Mouse (Mus musculus) frontal cortex, postnatal 25 days (tissue): ENCODE results near the gene Sat2.

Experiments
- DNase-seq, 2 experiments: peaks; one replicate each; pipeline ENCODE4 v3.0.0; 2022; ENCODE audit warnings: low spot score in 2 of 2

Sat2 gene

DNA sequence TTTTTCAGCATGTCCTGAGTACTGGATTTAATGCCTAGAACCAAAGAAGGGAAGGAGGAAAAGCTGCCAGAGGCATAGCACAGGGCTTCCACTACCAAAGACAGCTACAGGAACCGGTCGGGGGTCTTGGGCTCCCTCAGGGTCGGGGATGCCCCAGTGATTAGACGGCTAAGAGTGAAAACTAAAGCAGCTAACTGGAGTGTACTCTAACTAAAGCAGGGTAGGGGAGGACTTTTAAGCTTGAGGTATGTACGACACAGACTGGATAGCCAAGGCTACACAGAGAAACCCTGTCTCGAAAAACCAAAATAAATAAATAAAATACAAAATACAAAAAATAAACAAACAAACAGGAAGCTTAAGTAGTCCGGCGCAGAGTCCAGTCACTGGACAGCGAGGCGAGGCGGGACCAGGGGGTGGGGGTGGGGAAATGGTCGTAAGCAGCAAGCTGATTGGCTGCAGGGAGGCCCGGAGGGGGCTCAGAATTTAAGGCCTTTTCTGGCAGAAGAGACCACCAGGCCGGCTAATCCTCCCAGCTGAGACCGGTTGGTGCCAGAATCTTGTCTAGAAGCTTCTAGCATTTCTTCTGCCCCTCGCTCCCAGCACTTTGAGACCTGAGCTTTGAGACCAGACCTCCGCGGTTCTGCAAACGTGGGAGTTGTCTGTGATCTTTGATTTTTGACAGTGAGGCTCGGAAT lies at the start of gene Sat2:
Gene Sat2, plus strand, starts transcription at position 454 of the 698 bp plus-strand sequence.
- DNase-seq = no peak

DNA sequence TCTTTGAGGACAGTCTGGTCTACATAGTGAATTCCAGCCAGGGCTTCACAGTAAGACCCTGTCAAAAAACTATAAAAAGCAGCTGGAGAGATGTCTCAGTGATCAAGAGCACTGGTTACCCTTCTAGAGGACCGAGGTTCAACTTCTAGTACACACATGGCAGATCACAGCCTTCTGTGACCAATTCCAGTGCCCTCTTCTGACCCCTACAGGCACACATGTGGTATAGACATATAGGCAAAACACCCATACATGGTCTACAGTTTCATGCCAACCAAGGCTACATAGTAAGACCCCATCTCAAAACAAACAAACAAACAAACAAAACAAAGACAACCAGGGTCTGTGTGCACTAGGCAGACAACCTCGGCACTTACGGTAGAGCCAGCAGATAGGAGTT lies 46.6 kb upstream of the Sat2 start:
- DNase-seq = no peak

DNA sequence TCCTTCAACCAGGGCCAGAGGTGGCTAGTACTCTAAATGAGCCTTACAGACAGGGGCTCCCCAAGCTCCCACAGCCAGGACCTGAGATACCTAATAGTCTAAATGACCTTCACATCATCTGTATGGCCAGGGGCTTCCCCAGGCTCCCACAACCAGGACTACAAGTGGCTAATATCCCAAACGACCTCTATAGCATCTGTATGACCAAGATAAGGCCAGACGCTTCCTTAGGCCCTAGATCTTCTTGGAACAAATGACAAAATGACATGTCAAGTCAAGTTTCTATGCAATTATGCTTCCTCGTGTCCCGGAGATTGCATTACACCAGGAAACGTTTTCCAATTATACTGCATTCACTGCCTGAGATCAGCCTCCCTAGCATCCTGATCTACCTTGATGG lies 45.5 kb upstream of the Sat2 start:
- DNase-seq = no peak

DNA sequence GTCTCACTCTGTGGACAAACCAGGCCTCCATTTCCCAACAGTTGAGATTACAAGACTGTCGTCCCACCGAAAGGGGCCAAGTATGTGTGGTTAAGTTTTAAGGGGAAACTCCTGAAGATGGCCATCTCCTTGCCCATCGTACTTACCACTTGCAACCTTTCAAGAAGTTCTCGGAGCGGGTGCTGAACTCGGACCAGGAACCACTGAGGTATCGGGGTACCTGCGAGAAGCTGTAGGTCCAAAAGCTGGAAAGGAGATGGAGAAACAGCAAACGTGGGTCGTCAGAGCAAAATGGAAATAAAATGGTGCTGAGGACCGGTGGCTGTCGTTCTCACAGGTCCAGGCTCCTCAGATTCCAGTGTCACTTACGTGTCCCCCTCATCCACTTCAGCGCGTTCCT lies 43.5 kb upstream of the Sat2 start:
- DNase-seq = no peak

DNA sequence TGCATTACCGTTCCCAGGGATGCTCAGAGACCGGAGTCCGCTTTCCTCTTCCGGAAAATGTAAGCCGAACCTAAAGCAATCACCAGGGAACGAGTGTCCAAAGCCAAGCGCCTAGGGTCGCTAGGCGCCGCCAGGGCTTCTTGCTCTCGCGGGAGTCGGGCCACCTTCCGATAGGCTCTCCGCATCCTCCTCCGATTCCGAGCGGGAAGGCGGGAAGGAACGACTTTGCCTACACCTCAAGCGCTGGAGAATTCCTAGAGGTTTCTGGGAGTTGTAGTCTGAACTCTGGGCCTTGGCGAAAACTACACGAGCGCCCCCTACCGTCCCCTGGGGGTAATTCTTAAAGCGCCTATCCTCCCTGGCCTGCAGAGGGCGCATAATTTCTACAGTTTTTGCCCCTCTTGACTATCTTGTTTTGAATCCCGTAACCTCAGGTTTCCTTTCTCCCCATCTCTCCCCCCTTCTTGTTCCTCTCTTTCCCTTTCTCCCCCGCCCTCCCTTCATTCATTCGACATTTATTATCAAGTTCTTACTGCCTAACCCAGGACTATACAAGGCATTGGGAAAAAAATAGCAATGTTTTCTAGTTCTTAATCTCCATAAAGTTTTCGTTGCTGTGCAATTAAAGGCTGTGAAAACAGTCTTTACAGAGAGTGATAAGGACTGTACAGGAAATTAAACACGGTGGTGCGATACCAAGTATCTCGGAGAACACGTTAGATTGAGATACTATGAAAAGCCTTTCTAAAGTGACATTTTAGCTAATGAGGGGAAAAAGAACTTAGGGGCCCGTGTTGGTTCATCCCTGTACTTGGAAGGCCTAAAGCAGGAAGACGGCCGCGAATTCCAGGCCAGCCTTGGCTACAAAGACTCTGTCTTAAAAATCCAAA lies 42.5 kb upstream of the Sat2 start:
- DNase-seq = peak; percentile 99 to 100

DNA sequence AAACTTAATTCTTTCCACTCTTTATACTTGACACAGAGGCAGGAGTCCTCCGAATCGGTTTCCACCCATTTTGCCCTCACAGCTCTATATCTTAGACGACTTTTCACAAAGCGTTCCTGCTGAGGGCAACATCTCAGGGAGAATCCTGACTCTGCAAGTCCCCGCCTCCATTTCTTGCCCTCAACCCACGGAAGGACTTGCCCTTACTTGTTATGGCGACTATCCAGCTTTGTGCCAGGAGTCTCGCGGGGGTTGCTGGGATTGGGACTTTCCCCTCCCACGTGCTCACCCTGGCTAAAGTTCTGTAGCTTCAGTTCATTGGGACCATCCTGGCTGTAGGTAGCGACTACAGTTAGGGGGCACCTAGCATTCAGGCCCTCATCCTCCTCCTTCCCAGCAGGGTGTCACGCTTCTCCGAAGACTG lies 41.7 kb upstream of the Sat2 start, which contains the start of the genes Wrap53 and Trp53:
Gene Wrap53, minus strand, starts transcription at position 165 of the 424 bp plus-strand sequence.
Gene Trp53, plus strand, starts transcription at position 269 of the 424 bp plus-strand sequence.
- DNase-seq = peak; percentile 74 to 80

DNA sequence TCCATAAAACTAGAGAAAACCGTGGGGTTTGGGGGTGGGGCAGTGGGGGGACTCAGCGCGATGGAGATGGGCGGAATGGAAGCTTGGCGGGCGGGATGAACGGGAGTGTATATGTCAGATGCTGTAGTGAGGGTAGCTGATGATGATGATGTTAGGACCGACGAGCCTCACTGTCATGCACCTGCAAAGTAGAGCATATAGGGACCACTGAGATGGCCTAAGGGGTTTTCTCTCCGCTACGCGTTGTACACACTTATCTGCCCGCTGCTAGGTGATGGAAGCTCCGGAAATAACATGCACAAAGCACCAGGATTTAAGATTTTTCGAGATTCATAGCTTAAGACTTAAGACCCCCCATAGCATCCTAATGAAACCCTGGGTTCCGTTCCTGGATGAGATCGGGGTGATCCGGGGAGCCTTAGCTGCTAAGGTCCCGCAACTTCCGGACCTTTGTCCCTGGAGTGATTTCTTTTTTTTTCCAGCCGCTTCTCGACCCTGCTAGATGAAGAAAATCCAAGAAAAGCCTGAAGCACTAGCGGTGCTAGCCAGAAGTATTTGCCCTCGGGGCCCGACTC lies 41.2 kb upstream of the Sat2 start:
- no peak for DNase-seq

DNA sequence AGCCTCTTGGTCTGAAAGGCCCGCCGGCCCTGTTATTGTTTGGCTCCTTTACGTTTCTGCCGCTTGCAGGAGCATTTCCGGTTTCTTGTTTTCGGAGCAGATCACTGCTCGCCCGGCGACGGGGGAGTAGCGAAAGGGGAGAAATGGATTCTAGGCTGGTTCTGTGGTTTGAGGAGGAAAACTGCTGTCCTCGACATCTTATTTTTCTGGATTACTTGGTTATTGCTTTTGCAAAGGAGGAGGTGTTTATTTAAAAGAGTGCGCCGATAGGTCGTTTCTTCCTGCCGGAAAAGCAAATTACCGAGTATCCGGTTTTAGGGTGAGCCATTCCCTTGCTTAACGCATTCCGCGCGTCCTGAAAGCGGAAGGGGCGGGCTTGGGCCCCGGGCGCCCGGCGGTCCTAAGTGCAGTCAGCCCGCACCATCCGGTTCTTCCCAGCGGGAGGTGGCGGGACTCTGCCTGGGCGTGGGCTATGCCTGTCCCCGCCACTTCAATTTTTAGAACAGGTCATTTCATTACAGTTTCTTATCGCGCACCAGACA lies 40.6 kb upstream of the Sat2 start:
- DNase-seq = peak; percentile 81

DNA sequence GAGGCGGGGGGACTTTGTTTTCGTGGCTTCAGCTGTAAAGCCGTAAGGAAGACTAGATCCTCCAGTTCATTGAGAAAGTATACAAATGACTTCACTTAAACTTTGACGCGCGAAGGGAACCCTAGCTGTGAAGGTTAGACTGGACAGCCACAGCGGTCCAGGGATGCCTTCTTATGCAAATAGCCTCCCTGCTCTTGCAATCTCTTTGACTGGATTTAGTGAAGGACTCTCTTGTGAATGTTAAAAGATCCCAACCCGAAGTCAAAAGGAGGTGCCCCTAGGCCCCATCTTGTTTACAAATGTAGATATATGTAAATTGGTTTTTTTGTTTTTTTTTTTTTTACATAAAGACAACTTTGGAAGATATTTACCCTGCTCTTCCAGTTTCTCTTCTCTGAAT lies 40.0 kb upstream of the Sat2 start:
- DNase-seq = no peak

DNA sequence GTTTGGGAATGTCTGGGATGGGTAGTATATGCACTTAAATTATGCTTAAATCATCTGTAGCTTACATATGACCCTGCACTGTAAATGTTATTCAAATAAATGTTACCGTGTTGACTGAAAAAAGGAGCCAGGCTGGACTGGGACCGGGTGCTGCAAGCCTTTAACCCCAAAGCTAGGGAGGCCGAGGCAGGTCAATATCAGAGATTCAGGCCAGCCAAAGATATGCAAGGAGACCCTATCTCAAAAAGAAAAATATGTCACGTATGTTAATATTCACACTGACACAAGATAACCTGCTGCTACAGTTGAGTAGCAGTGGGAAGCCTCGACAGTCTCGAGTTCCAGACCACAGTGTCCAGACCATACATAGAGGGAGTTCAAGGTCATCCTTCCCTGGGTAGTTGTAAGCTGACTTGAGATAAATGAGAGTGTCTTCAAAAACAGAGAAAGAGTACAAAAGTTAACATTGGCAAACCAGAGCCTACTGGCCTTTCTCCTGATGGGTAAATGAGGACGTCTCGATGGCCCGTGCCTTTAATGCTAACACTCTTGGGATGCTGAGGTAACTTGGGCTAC lies 39.5 kb upstream of the Sat2 start:
- DNase-seq = no peak

DNA sequence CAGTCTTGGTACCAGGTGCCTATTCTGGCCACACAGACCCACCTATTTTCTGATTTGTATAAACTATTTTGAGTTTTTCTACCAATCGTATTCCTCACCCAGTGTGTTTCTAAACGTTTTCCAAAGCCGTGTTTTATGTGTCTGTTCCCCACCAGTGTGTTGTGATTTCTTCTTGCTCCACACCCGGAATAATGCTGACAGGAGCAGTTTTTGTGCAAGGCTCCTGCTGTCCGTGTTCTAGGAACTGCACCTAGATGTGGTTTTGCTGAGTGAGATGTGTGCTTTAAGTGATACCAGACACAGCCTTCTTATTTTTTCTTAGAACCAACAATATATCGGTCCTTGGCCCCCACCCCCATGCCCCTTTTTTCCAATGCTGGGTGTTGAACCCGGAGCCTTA lies 37.8 kb upstream of the Sat2 start:
- DNase-seq = no peak

DNA sequence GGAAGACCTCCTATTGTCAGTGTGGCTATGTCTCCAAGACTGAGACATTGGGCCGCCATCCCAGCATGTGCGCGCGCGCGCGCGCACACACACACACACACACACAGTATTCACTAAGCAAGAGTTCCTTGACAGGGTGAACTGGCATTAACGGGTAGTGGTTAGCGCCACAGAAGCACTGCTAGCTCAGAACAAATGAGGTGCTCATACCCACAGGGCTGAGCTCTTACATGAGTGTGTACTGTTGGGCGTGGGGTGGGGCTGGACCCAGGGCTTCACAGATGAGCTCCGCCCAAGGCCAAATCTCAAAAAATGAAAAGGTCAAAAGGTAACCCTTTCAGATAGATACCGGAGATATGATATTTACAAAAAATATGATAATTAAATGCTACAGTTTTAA lies 36.9 kb upstream of the Sat2 start:
- DNase-seq = no peak

DNA sequence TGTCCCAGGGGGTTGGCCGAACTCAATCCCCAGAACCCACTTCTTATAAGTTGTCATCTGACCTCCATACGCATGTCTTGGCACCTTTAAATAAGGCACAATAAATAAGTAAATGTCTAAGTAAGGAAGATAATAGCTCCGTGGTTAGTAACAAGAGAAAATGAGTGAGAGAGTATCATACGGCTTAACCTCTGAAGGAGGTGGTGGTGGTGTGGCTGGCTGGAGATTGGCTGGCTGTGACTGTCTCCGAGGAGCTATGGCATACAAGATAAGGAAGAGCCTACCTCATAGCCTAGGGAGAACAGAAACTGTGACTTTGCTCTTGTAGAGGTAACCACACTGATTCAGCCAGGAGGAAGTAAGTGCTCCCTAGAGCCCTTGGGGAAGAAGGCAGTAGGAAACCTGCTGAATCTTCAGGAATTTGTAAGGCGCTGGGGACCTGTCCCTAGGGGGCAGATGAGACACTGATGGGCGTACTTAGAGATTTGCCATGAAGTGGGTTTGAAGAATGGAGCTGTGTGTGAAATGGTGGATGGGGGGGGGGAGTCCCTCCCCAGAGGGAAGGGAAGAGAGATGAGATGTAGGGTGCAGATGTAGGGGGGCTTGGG lies 36.0 kb upstream of the Sat2 start:
- no peak for DNase-seq

DNA sequence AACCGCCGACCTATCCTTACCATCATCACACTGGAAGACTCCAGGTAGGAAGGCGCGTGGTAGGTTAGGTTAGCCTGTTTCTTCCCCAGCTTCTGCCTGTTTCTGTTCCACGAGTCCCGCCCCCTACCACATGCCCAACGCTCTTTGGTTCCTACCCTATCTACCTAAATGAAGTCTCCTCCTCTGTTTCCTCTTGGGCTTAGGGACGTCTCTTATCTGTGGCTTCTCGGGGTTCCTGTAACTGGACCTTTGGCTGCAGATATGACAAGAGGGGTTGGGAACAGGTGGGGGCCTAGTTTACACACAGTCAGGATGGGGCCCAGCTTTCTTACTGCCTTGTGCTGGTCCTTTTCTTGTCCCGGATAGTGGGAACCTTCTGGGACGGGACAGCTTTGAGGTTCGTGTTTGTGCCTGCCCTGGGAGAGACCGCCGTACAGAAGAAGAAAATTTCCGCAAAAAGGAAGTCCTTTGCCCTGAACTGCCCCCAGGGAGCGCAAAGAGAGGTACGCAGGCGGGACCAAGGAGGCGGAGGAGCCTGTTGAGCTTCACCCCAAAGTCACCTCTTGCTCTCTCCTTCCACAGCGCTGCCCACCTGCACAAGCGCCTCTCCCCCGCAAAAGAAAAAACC lies 32.5 kb upstream of the Sat2 start:
- no peak for DNase-seq

DNA sequence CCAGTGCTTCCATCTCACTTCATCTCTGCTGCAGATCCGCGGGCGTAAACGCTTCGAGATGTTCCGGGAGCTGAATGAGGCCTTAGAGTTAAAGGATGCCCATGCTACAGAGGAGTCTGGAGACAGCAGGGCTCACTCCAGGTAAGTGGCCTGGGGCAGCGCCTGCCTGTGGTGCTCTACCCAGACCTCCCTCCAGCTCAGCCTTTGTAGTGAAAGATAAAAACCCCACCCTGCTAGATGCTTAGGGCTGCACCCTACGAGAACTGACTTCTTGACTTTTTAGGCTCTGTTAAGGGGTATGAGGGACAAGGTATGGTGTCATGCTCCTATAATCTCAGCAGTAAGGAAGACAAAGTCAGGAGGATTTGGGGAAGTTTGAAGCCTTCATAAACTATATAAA lies 31.2 kb upstream of the Sat2 start:
- no peak for DNase-seq

DNA sequence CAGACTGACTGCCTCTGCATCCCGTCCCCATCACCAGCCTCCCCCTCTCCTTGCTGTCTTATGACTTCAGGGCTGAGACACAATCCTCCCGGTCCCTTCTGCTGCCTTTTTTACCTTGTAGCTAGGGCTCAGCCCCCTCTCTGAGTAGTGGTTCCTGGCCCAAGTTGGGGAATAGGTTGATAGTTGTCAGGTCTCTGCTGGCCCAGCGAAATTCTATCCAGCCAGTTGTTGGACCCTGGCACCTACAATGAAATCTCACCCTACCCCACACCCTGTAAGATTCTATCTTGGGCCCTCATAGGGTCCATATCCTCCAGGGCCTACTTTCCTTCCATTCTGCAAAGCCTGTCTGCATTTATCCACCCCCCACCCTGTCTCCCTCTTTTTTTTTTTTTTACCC lies 30.4 kb upstream of the Sat2 start:
- no peak for DNase-seq

DNA sequence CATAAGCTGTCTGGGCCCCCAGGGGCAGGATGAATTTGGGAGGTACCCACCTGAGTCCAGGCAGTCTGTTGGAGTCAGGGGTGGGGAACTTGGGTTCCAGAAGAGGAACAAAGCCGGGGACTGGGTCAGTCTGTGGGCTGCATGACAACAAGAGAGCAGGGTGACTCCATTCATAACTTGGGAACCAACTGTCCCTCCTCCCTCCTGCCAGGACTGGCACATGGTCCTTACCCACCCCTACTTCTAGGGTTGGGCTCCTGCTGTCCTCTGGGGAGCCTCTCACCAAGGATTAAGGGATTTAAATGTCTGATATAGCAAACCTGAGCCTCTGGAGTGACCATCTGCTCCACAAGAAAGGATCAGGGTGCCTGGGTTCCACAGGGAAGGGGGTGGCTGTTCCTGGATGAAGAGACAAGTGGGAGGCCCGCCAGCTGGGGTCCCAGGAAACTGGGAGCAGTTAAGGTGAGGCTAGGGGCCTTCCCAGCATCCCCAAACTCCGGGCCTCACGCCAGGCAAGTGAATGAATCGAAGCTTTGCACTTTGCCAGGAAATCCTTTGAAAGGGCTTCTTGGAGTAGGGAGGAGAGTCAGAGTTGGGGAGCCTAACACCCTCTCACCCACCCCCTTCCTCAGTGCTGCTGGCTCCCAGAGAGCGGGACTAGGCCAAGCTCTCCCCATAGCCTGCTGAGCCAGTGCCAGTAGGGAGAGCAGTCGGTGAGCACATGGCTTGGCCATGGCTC lies 29.8 kb upstream of the Sat2 start:
- DNase-seq = peak; percentile 27 to 58

DNA sequence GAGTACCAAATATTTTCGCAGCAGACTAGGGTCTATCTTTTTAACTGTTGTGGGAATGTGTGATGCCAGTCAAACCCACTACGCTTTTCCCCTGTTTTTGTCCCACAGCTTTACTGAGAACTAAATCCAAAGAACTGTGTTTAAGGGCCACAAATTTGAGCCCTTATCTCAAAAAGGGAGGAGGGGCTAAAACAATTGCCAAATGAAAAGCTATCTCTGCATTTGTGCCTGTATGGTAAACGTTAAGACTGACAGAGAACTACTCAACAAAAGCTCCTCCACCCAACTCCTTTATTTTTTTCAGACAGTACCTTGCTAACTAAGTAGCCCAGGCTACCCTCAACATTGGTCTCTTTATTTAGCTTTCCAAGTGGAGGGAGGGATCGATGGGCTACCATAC lies 29.0 kb upstream of the Sat2 start:
- no peak for DNase-seq

DNA sequence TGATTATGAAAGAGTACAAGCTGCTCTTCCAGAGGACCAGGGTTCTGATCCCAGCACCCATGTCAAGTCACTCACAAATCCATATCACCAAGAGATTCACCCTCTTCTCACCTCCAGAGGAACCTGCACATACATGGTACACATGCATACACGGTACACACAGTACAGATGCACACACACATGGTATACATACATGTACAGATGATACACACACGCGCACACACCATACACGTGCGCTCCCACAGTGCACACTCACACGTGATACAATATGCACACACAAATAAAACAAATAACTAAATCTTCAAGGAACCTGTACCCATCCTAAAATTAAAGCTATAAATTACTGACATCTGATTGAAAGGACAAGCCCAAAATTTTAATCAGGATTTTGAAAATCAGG lies 27.0 kb upstream of the Sat2 start:
- DNase-seq = no peak

DNA sequence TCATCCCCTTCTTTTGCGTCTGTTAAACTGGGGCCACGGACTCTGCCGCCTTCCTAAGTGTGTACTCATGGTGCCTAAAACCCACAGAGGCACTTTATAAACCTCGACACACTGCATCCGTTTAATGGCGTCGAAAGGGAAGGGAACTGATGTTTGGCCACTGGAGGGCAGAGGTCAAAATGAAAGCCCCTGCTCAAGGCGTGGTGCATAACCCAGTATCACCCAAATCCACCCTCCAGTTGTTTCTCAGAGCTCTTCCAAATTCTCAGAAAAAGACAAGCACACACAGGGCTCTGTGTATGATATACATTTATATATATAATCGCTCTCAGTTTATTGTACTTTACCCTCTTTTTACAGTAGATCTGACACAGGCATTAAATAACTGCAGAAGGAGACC lies 22.4 kb upstream of the Sat2 start:
- no peak for DNase-seq
